Mouse (Mus musculus): ENCODE results near the gene Fbxl3.

Gene Fbxl3

DNA sequence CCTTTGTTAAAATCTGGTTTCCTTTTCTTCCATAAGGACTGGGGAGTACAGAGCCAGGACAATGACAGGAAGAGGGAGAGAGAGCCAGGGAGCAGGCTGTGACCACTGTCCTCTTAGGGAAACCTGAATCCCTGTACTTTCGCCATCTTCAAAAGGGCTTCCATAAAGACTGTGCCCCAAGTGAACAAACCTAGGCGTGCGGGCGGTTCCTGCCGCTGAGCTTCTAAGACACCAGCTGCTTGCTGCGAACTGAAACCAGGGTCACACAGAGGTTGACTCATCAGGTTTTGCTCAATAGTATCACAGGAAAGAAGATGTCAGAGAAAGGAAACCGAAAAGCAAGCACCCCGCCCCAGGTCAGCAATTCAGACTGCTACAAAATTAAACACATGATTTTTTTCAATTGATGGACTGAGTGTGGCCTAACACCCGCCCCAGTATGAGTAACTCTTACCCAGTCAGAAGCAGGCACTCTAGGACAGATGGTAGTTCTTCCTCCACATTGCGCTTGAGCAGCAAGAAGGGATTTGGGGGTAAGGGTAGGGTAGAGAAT is 66.0 kb downstream of the Fbxl3 start:
- DNase-seq: no peak

Data from thymus, adult 18-20 months (tissue).